Mouse (Mus musculus) left cerebral cortex, postnatal 36 days (tissue): Measurements from ENCODE around the gene Adcy2. TPM values are rescaled to one million over a fixed set of nuclear protein-coding genes. Genes with fewer than 3 reads are reported as not detected.

Experiments
- DNase-seq, 2 experiments: peaks; one replicate each; pipeline ENCODE4 v3.0.0; 2021 to 2022; ENCODE audit warnings: low spot score in 2 of 2, mixed read lengths in 1 of 2
- intact Hi-C: fragments of 180-260 bp; cut with DNase I; formaldehyde crosslinking; loops from one replicate; pipeline ENCODE4 v1.15.1; 2025
- total RNA-seq, 2 experiments: library from RNA; stranded (reverse); gene quantifications; 2 replicates each; pipeline ENCODE4 v1.2.3; 2021

Adcy2 gene
- total RNA-seq, 2 experiments from 2014 or later, result 125 to 145 TPM

DNA sequence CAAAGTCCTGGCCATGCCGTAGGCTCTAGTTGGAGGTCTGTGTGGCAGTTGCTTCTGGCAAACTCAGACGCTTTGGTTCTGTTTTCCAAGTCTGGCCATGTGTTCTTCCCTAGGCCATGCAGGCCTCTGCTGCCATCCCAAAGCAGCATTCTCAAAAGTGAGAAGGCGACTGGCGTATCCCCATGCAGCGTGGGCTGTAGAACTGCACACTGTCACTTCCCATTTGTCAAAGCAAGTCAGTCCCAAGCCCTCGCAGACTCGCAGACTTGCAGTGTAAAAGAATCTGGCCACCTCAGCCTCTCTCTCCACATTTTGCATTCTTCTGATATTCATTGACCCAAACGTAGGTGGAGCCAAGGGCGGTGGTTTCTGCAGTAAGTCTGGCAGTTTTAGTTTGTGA, 249.5 kb downstream of the Adcy2 start:
- DNase-seq, result peak; percentile 46 to 62
- intact Hi-C loops, result loop anchor here (5.0 kb wide), 1 partner anchor 68 kb away; no protein-coding TSS in a partner anchor

DNA sequence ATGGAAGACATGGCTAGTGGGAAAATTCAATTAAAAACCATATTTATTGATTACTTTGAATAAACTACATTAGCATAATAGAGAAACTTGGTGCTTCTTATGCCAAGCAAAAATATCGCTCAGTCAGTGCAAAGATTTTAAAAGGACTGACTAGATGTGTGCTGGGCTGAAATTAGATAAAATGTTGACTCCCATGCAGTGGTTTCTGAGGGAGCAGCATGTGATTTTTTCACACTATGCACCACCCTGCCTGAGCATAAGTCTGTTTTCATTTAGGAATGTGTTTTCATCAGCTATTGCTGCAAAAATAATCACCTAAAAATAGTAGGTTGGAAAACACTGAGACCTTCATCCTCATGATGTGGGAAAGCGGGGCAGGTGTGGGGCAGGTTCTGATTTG, 250.0 kb downstream of the Adcy2 start:
- DNase-seq, result no peak
- intact Hi-C loops, result no loop called here

DNA sequence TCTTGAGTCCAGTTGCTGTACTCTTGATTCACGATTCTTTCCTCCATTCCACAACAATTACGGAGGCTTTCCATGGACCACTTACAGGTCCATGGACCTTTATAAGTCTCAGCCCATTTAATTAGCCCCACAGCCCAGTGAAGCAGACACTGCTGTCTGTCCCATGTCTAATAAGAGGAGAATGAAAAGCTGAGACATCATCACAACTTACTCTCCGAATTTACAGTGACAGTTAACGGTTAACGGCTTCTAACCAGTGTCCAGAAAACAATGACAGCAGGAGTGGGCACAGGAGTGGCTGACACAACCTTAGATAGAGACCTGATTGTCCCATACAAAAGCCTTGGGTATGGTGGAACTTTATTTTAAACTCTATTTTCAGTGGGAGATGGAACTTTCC, 253.9 kb downstream of the Adcy2 start:
- no peak for DNase-seq

DNA sequence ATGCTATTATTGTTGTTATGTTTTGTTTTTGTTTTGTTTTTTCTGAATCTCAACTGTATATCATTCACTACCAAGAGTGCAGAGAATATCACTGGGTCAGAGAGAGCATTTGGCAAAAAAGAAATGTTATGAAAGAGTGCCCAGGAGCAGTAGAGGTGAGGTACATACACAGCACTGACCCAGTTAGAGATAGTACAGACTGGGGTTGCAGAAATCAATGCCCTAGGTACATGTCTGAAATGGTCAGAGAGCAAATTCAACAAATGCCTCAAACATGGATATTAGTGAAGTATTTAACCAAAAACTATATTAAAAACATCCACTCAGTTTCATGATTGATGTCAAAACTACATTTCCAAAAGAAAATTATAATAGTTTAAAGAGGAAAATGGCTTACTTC, 286.7 kb downstream of the Adcy2 start:
- intact Hi-C loops, result no loop called here
- no peak for DNase-seq

More for the DNA sequence above, 253.9 kb downstream of the Adcy2 start:
- intact Hi-C loops, result no loop called here

DNA sequence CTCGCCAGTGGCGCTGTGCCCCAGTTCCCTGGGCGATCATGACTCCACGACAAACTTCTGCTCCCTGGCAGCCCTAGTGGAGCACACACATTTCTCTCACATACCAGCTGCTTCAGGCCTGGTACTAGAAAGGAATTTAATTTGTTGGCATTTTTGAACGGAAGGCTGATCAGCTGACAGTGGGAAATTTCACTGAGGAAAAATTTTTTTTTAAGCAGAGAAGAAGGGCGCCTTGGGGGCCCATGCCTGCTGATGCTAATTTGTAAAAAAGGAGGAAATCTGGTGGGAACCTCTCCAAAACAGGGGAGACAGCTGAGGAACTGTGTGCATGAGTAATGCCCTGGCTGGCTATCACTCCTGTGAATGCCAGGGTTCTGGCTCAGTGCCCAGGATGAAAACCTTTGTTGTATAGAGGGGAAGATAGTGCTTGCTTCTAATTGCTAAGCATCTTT, 292.0 kb downstream of the Adcy2 start:
- intact Hi-C loops, result no loop called here

DNA sequence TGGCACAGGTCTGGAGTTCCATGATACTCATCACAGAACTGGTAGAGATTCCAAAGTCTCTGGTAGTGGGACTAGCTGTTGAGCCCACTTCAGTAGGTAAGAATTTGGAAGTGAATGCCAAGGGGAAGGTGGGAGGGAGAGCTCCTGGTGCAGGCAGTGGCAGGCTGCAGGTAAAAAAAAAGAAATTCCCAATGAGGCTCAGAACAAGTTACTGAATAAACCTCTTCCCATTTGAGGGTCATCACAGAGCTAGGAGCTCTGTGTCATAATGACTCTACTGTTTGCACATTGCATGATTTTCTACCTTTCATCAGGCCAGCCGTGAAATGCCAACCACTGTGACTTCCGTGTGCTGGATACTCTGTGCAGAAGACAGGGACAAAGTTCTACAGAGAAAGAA, 314.4 kb downstream of the Adcy2 start:
- no peak for DNase-seq
- intact Hi-C loops, result no loop called here

More for the DNA sequence above, 292.0 kb downstream of the Adcy2 start:
- peak; percentile 56 to 65 for DNase-seq

DNA sequence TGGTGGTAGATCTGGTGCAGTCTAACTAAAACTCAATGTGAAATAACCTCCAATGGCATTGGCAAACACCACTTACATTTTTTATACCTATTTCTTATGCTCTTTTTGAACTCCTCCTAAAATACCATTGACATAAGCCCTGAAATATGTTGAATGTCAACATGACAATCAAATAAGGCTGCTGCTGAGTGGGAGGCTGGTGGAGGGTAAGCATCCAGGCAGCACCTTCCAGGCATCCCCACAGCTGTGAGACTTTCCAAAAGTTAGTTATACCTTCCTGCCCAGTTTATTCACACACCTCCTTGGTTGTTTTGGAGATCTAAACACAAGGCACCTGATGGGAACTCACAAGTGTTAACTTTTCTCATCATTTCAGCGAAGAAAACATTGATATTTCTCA, 318.9 kb downstream of the Adcy2 start:
- intact Hi-C loops, result no loop called here
- no peak for DNase-seq

DNA sequence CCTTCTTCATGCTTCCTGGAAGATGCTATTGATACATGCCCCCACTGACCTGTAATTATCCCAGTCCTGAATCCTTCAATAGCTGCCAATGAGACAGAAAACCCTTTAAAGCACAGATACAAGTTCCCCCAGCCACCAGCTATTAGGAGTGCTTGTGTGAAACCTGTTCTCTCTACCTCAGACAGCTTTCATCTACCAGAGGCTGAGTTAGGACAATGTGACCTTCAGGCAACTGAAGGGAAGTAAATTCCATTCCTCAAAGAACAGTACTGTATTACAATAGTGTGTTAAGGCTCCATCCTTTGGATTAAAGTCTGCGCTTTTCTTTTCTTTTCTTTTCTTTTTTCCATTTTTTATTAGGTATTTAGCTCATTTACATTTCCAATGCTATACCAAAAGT, 356.6 kb downstream of the Adcy2 start:
- DNase-seq, result no peak
- intact Hi-C loops, result no loop called here

DNA sequence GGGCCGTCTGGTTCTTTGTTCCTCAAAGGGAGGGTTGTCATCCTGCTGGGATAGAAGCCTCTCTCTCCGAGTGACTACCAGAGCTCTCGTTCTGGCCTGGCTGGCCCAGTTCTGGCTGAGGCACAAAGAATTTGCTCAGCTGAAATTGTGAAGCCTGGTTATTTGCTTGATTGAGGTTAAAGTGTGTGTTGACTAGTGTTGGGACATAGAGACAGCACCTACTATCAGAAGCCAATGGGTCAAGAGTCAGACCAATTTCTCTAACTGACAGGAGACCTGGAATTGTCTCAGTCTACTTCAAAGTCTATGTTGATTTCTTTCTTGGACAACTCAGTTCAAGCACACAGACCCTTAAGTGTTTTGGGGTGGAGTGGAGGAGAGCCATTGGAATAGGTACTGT, 372.3 kb downstream of the Adcy2 start:
- intact Hi-C loops, result no loop called here

DNA sequence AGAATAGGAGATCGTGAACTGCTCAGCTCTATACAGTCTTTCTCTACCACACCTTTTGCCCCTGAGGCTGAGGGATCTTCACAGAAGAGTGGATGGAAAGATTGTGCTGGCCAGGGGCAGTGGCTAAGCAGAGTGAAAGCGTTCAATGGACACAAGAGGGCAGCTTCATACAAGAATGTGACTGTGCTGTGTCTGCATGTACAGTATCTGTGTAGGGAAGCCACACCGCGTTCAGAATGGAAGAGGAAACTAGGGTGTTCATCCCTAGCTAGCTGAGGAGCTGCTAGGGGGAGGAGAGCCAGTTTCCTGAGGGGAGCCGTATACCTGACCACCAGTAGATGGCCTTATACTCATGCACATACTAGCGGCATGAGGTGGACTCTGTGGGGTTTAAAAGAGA, 376.5 kb downstream of the Adcy2 start:
- intact Hi-C loops, result loop anchor here (5.0 kb wide), 1 partner anchor 840 kb away; no protein-coding TSS in a partner anchor
- no peak for DNase-seq

More for the DNA sequence above, 372.3 kb downstream of the Adcy2 start:
- no peak for DNase-seq

DNA sequence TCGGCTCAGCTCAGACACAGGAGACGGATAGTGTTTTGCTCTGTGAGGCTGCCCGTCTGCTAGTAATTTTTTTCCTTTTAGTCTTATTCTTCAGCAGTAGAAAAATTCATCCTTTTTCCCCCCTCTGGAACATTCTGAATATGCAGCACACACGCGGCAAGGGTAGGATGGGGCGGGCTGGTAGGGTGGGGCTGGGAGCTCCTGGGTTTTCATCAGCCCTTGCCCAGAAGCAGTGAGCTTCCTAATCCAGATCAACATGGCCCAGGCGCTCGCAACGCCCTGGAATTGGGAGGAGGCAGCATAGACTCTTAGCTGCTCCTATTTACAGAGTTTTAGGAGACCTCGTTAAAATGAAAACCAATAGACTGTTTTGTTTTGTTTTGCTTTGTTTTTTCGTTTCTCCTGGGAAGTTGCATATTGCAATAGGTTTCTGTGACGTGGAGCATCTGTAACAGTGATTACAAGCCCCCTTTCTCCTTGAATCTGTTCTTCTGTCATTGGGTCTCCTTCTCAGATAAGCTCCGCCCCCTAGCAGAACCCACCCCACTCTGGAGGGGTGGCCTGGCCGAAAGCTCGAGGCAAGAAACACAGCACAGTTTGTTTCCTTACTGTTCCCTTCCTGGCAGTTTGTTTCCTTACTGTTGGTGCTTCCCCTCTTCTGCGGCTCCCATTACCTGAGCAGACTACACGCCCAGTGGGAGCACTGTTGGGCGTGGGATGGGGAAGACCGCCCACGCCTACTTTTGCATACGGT, 391.5 kb downstream of the Adcy2 start:
- intact Hi-C loops, result no loop called here
- peak in 1 of 2 experiments; percentile 17 for DNase-seq

DNA sequence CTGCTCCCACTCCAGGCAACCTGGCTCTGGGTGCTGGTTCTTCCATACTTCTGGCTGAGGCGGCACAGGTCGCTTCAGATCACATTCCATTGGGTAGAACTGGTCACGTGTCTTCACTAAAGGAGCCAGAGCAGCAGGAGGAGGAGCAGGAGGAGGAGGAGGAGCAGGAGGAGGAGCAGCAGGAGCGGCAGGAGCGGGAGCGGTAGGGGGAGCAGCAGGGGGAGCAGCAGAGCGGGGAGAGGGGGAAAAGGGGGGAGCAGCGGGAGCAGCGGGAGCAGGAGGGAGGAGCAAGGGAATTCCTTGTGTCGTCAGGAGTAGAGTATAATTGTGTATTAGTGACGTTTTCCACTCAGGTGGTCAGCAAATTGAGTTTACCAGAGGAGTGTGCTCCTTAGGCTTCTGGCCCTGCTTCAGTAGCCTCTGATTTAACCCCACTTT, 393.6 kb downstream of the Adcy2 start:
- peak in 1 of 2 experiments; percentile 23 for DNase-seq
- intact Hi-C loops, result no loop called here

DNA sequence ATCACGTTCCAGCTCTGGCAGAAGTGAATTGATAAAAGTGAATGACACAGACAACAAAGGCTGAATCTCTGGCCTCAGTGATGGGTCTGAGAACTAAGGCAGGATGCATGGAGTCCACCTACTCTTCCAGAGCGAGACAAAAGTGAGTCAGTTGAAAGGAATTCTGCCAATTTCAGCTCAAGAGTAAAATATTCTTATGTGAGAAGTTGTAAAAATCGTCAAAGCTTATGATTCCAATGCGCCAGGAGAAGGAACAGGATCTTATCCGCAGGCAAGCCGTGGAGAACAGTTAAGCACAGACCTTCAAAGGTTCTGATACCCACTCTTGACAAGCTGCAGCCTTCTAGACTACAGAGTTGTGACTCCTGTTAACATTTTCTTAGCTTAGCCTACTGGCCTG, 396.3 kb downstream of the Adcy2 start:
- peak in 1 of 2 experiments; percentile 27 for DNase-seq
- intact Hi-C loops, result loop anchor here (5.0 kb wide), 2 partner anchors 394 to 884 kb away; partner anchors contain the start of gene Adcy2

DNA sequence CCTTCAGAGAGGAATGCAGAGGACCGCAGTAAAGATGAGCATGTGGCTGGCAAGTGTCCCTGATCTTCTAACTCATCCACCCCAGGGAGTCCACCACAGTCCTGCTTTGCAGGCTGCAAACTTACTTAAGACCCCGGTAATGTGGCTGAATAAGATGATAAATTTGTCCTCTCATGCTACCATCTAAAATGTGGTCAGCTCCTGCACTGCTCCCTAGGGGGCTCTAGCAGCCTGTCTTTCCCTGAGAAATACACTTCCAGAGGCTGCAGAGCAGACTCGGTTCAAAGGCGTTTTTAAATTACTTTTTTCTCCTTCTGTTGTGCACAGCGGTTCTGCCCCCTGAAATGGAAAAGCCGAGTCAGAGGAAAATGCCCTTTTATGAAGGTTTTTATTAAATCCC, 398.2 kb downstream of the Adcy2 start:
- peak in 1 of 2 experiments; percentile 46 for DNase-seq
- intact Hi-C loops, result loop anchor here (2.0 to 5.0 kb wide), 3 partner anchors 396 to 886 kb away; partner anchors contain the start of gene Adcy2

DNA sequence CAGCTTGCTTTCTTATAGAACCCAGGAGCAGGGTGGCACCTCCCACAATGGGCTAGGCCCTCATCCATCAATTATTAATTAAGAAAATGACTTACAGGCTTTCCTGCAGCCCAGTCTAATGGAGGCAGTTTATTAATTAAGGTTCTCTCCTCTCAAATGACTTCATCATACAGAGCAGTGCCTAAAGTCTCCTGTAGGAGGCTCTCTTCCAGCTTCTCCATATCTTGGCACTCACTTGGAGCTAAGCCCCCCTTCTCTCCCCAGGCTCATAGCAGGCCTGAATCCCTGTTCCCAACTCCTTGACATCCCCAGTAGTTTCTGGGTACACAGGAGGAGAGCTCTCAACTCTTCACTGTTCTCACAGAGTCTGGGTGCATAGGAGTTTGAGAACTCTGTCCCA, 400.4 kb downstream of the Adcy2 start:
- intact Hi-C loops, result loop anchor here (10.0 kb wide), 1 partner anchor 476 kb away; no protein-coding TSS in a partner anchor
- DNase-seq, result no peak

DNA sequence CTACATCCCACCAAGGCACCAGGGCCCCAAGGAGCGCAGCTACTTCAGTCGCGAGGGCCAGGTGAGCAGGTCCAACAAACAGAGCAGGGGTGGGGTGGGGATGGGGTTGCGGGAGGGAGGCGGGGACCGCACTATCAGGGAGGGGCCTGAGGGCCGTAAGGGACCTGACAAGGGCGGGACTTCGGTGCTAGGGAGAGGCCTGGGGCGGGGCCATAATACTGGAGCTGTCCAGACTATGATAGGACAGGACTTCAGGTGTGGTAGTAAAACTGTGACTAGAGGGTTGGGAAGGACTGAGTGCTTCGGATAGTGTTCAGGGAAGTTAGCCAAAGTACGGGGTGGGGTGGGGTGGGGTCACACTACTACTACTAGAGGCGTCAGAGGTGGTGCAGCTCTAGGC, 401.7 kb downstream of the Adcy2 start:
- intact Hi-C loops, result loop anchor here (10.0 kb wide), 1 partner anchor 477 kb away; no protein-coding TSS in a partner anchor
- DNase-seq, result peak in 1 of 2 experiments; percentile 24

DNA sequence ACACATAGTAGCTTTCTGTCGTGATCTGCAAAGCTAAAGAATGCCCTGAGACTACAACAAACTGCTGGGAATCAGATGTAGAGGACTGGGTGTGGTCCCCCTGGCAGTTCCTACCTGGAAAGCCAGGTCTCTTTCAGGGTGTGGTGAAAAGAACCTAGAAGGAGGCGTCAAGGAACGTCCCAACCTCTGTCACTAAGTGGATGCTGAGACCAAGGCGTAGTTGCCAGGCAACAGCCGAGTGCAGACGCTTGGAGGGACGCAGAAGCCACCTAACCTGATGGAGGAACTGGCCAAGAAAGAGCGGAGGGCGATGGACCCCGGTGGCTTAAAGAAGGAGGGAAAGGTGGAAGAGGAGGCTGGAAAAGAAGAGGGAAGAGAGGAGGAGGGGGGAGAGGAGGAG, 402.1 kb downstream of the Adcy2 start, which contains the start of gene 1700001L19Rik:
Gene 1700001L19Rik, plus strand, starts transcription at position 223 of the 400 bp plus-strand sequence.
- intact Hi-C loops, result loop anchor here (10.0 kb wide), 1 partner anchor 478 kb away; no protein-coding TSS in a partner anchor
- peak in 1 of 2 experiments; percentile 52 for DNase-seq

DNA sequence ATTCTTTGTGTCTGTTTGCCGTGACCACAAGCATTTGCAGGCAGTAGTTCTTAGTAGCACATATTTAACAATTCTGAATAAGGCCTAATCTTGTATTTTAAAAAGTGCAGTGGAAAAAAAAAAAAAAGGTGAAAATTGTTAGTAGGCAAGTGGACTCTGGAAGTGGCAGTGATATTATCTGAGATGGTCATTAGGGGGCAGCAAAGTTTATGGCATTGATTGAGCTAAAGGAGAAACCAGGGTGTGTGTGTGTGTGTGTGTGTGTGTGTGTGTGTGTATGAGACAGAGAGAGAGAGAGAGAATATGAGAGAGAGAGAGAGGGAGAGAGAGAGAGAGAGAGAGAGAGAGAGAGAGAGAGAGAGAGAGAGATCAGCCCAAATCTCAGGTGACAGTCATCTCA, 405.5 kb downstream of the Adcy2 start:
- no peak for DNase-seq
- intact Hi-C loops, result loop anchor here (10.0 kb wide), 1 partner anchor 481 kb away; no protein-coding TSS in a partner anchor

DNA sequence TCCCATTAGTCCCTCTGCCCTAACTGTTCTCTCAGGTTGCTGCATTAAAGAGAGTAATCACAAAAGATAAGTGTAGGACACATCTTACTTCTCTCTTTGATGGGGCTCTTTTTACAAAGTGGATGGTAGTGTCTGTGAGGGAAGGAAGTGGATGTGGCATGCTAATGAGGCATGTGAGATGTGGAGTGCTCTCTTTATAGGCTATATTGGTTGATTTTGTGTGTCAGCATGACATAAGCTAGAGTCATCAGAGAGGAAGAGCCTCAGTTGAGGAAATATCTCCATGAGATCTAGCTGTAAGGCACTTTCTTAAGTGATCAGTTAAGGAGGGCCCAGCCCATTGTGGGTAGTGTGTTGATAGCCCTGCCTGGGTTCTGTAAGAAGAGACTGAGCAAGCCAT, 411.0 kb downstream of the Adcy2 start:
- no peak for DNase-seq
- intact Hi-C loops, result loop anchor here (10.0 kb wide), 1 partner anchor 1026 kb away; the partner anchor contains the start of gene Srd5a1

DNA sequence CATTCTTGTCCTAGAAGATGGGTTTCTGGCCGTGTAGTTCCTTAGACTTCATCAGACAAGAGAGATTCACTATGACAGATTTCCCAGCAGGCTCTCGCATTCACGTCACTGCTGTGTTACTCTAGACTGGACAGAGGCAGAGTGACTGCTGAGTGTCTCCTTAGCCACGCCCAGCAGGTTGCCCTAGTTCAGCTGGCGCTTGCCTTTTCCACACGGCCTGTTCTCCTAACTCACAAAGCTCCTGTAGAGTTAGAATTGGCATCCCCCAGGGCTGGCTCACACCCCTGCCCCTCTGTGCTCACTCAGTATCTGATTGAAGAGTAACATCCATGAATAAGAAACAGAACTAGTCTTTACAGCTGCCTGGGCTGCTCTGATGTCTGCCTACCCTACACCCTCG, 413.9 kb downstream of the Adcy2 start:
- no peak for DNase-seq
- intact Hi-C loops, result loop anchor here (10.0 kb wide), 1 partner anchor 1029 kb away; the partner anchor contains the start of gene Srd5a1
